Mouse (Mus musculus) lung, postnatal 36 days (tissue): ENCODE data around the gene H2-D1.
"Not testable (repeated sequence)": the region's sequence is repeated elsewhere in the genome, so short reads cannot be mapped to it uniquely, and the experiment has no call there.

Experiments
- DNase-seq: peaks from one replicate; pipeline ENCODE4 v3.0.0; 2022; ENCODE audit warnings: mixed read lengths

The H2-D1 gene

DNA sequence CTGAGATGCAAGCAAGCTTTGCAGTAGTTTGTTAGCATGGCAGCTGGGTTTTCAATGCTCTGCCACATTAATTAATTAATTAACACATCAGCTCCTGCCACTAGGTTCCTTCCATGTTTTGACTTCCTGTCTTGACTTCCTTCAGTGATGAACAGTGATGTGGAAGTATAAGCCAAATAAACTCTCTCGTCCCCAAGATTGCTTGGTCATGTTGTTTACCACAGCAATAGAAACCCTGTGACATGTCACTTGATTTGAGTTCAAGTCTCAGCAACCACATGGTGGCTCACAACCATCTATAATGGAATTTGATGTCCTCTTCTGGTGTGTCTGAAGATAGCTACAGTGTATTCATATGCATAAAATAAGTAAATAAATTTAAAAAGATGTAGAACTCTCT lies 5.2 kb upstream of the H2-D1 start:
- DNase-seq = no peak

DNA sequence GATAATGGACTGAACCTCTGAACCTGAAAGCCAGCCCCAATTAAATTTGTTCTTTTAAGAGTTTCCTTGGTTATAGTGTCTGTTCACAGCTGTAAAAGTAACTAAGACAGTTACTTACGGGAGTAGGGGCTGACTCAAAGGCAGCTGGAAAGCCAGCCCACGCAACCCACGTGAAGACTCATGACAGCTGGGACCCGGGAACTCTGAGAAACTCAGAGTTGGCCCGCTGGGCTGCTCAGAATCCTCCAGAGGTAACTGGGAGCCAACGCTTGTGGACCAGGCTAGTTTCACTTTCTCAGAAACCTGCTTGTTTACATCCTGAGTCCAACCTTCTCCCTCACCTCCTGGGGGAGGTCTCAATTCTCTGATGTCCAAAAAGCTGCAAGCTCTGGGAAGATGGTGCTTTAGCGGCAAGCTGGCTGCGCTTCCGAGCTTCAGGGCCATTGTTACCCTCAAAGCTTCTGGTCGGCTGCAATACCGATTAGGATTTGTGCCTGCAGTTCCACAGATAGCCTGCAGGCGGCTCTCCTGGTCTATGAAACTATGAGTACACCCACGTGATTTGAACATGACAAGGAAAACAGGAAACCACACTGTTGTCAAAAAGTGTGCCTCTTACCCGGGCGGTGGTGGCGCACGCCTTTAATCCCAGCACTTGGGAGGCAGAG lies 4.6 kb upstream of the H2-D1 start:
- DNase-seq = peak; percentile 99

- DNase-seq = peak; percentile 94
Measured at GRCm38 (mm10) chr17:35258492-35259478, 3.7 kb upstream of the H2-D1 start.

DNA sequence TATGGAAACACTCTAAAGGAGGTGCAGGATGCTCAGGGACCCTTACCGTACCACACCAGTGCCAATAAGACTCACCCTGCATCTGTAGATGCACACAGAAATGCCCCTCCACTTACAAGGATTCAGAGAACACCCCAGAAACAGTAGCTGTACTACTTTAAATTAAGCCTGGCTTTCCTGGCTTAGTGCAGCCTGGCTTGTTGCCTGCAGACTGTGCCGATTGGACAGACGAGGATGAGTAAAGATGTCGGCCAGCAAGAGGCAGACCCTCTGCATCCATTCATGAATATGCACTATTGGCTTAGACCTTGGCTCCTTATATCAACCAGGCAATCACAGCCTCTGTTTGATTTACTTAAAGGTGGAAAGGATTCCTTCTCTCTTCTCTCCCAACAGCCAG lies 2.9 kb upstream of the H2-D1 start:
- no peak for DNase-seq

DNA sequence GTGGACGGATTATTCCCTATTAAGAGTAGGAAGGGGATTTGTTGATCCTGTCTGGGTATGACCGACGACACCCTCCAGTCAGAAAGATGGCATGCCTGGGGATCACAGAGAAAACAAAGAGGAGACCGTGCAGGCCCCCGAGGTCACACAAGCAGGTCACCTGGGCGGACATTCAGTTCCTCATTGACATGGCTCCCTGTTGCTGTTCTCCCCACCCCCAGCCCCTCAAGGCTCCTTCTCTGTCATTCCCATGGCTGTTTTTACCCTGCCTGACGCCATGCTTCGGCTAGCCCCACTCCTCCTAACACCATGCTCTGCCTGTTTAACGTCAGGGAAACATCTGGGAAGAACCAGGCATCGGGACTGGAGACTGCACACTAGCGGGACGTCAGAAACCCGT lies 879 bp upstream of the H2-D1 start:
- DNase-seq = no peak

GRCm38 (mm10) chr17:35263523-35263883 lies 973 bp downstream of the H2-D1 start:
- peak; percentile 51 for DNase-seq

DNA sequence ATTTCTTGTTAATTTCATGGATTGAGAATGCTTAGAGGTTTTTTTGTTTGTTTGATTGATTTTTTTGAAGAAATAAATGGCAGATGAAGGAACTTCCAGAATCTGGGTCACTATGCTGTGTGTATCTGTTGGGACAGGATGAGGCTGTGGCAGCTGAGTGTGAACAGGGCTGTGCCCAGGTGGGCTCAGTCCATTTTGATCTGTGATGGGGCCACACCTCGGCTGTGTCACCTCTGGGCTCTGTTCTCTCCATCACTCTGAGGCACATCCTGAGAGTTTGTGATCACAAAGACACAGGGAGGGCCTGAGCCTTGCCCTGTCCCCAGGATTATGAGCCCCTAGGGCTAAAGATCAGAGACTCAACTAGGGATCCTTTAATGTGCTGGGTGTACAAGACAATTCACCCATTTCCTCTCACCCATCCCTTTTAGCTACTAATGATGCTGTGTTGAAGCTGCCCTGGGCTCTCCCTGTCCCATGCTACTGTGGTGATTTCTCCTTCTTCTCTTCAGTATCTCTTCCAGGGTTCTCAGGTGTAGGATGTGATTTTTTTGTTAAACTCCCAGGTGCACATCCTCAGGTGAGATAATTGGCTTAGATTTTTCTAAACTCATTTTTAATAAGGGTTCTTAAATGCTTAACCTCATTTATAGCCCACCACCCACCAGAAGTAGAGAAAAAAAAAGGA lies 5.0 kb downstream of the H2-D1 start:
- DNase-seq = no peak

- peak; percentile 53 for DNase-seq
Measured at GRCm38 (mm10) chr17:35269653-35270347, 7.3 kb downstream of the H2-D1 start.

GRCm38 (mm10) chr17:35272249-35272648 lies 9.7 kb downstream of the H2-D1 start:
- no peak for DNase-seq

- peak; percentile 94 for DNase-seq
Measured at GRCm38 (mm10) chr17:35274770-35275169, 12.2 kb downstream of the H2-D1 start.

DNA sequence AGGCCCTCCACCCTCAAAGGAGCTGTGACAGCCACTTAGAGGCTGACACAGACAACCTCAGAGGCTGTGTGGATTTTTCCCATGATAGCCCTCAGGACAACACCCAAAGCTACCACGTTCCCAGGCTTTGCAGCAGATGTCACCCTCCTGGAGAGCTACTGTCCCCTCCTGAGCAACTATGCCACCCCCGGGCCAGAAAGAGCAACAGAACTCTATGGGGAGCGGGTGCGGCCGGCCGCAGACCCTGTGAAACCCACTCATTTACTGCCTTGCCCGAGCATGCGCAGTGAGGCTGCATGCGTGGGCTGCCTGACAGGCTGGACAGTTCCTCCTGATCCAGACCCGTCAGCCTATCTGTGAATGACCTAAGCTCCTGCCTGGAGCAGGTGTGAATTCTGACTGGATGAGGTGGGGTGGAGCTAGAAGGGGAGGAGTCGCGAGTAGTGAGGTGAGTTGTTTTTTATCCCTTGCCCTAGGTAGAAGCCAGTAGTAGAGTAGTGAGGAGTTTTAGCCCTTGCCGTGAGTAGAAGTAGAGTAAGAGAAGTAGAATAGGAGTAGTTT lies 13.9 kb downstream of the H2-D1 start:
- DNase-seq = no peak

DNA sequence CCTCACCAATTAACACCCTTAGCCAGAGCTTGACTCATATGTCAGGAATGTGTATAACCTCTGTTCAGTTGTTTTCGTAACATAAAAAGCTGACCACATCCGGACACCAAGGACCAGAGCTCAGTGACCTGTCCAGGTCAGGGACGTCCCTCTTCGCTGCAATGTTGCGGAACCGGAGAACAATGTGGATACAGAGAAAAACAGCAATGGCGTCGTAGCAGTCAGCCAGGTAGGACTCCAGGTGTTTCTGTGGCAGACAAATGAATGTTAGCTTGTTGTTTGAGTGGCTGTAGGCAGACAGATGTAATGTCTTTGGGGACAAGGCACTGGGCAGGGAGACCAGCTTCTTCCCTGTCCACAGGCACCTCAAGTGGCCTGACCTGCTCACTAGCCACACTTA lies 15.5 kb downstream of the H2-D1 start:
- DNase-seq = no peak

GRCm38 (mm10) chr17:35278957-35279688 lies 16.6 kb downstream of the H2-D1 start:
- DNase-seq = no peak

- DNase-seq = no peak
Measured at GRCm38 (mm10) chr17:35280276-35280675, 17.7 kb downstream of the H2-D1 start.

DNA sequence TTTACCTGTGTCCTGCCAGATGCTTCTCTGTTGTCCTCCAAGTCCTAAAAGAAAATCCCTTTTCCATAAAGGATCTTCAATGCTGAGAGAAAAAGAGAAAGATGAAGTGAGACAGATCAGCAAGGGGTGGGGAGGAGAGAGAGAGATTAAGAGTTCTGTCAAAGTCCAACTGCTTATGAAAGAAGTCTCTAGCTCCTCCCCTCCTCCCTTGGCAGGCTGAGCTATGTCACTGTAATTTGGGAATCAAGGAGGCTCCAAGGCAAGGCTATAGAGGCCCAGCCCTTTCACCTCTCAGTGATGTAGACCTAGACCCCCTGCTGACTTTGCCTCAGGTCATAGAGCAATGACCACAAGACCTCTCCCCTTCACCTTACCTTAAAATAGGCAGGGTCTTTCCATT lies 22.9 kb downstream of the H2-D1 start:
- no peak for DNase-seq

DNA sequence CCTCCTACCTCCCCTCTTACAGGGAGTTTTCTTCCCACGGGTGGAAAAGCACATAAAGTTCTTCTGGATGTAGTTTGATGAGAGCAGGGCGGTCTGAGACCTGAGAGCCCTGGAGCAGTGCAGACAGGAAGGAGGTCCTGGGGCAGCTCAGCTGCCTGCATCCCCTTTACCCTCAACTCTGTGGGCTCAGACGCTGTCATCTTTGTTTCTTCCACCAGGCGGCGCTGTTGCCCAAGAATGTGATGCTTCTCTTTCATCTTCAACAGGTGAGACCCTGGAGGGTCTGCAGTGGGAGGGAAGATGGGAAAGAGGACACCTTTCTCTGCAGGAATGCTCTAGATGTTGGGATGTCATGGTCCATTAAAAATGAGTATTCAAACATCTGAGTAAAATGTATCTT lies 33.3 kb downstream of the H2-D1 start:
- DNase-seq = peak; percentile 77

GRCm38 (mm10) chr17:35300261-35300945 lies 37.9 kb downstream of the H2-D1 start:
- DNase-seq = not testable (repeated sequence)

DNA sequence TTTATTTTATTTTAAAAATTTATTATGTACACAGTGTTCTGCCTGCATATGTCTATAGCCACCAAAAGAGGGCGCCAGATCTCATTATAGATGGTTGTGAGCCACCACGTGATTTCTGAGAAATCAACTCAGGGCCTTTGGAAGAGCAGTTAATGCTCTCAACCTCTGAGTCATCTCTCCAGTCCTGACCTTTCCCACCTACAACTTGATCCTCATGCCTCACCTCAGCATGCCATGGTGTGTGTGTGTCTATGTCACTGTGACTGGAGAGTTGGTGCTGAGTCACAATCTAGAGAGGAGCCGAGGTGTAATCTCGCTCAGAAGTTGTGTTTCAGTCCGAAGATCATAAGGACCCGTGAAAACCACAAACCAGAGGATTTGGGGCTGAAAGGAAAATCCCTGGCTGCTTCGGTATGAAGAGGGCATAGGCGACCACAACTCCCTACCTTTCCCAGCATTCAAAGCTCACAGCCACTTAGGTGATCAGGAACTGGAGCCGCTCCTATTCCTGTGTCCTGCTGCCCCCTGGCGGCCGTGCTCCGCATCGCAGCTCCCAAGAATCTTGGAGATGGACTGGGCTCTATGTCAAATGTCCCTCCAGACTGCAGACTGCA lies 39.2 kb downstream of the H2-D1 start:
- DNase-seq = peak; percentile 97

- DNase-seq = no peak
Measured at GRCm38 (mm10) chr17:35303271-35303670, 40.7 kb downstream of the H2-D1 start.

GRCm38 (mm10) chr17:35303756-35304350 lies 41.3 kb downstream of the H2-D1 start:
- no peak for DNase-seq
